Mouse (Mus musculus): Measurements from ENCODE around the gene Cenpp.
"Not testable (repeated sequence)": the region's sequence is repeated elsewhere in the genome, so short reads cannot be mapped to it uniquely, and the experiment has no call there.

The Cenpp gene

GRCm38 (mm10) chr13:49607714-49608113 lies 44.9 kb downstream of the Cenpp start, which contains the start of gene Ogn:
TSS of gene Ogn (plus strand) at chr13:49608046.
- DNase-seq (ENCODE audit: low spot score in 2 of 2), result no peak

- no peak for DNase-seq (ENCODE audit: low spot score in 2 of 2)
These were observed 49.0 kb downstream of the Cenpp start for GRCm38 (mm10) chr13:49603603-49604002.

DNA sequence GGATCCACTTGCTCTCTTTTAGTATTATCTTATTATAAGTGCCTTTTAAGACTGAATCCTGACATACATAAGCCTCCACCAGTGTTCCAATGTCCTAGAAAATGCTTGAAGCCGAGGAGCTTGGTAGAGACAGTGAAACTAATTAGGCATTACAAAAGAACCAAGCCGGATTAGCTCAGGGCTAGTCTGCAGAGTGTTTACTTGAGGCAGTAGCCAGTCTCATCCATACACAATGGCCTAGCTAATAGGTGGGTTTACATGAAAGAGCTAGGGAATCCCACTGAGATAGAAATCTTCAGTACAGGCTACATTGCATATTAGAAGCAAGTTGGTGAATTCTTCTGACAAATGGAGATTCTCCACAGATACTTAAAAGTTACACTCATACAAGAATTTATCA lies 50.0 kb downstream of the Cenpp start:
- DNase-seq (ENCODE audit: low spot score in 2 of 2), result not testable (repeated sequence)

DNA sequence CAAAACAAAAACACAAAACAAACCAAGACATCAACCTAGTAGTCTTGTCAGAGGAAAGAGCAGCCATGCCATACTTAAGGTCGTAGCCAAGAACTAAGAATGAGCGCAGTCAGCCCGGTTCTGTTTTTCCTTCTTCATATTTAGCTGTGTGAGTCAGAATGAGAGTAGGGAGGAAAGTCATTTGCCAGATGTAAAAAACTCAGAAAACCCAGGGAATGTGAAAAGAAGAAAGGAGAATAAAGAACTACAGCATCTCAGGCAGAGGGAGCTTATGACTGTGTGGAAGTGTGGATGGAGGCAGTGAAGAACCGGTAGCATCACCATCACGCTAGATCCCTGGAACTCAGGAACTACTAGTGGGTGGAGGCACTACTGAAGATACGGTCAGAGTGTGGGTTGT lies 66.5 kb downstream of the Cenpp start:
- no peak for DNase-seq (ENCODE audit: low spot score in 2 of 2)

- no peak for DNase-seq (ENCODE audit: low spot score in 2 of 2)
These were observed 68.1 kb downstream of the Cenpp start for GRCm38 (mm10) chr13:49584307-49585005.

GRCm38 (mm10) chr13:49583859-49584258 lies 68.7 kb downstream of the Cenpp start:
- no peak for DNase-seq (ENCODE audit: low spot score in 2 of 2)

DNA sequence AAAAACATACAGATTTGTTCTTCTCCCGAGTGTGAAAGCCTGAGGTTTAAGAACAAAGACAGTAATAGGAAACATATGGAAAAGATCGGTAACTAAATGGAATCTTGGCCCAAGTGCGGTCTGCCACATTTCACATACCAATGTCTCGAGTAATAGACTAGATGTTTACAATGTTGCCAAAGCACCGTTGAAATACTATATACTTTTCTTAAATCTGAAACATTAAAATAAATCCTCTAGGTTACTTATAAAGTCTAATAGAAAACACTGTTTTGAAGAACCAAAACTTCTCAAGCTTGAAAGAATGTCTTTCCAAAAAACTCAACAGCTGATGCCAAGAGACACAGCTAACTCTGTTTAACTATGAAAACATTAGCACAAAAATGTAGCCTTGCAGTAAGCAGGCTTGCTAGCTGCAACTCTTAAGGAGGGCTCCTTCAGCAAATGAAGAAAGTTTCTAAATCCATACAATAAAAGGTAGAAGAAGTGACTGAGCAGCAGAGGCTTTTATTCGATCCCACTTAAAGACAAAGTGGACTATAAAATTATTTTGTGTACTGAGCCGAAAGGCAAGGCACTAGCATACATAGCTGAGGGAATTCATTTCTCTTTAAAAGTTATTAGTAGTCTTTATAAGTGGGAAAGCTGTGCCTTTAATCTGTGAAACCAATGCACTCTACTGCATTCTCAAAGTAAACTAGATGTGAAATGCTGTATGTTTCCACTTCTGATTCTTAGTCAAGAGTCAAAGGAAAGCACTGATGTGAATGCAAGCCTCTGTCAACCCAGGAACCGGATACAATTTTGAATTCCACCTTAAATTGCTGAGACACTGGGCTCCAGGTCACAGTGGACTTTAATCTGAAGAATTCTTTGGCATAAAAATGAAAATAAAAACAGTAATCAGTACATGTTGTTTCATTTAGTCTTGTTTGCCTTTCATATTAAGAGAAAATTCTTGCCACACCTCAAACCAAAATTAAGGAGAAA lies 70.7 kb downstream of the Cenpp start, which contains the start of gene Omd:
Omd (plus strand) TSS at position 922 of the 990 bp plus-strand sequence.
- no peak for DNase-seq (ENCODE audit: low spot score in 2 of 2)

- no peak for DNase-seq (ENCODE audit: low spot score in 2 of 2)
These were observed 81.2 kb downstream of the Cenpp start for GRCm38 (mm10) chr13:49571418-49571817.

GRCm38 (mm10) chr13:49570371-49570770 lies 82.2 kb downstream of the Cenpp start:
- no peak for DNase-seq (ENCODE audit: low spot score in 2 of 2)

DNA sequence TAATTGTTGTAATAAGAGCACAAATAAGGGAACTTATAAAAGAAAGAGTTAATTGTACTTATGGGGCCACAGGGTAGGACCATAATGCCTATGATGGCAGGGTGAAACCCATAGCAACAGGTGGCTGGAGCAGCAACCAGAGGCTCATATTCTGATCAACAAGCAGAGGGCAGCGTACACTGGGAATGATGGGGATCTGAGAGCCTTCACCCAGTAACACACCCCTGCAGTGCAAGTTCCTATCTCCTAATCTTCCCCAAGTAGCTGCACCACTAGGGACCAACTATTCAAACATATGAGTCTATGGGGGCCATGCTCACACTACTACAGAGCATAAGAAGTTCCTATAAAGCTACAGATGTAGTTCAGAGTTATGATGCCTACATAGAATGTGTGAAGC lies 88.2 kb downstream of the Cenpp start:
- DNase-seq (ENCODE audit: low spot score in 2 of 2), result no peak

- DNase-seq (ENCODE audit: low spot score in 2 of 2), result no peak
These were observed 91.7 kb downstream of the Cenpp start for GRCm38 (mm10) chr13:49560886-49561285.

- no peak for DNase-seq (ENCODE audit: low spot score in 2 of 2)
These were observed 93.4 kb downstream of the Cenpp start for GRCm38 (mm10) chr13:49559185-49559584.

GRCm38 (mm10) chr13:49556924-49557323 lies 95.7 kb downstream of the Cenpp start:
- DNase-seq (ENCODE audit: low spot score in 2 of 2), result no peak

DNA sequence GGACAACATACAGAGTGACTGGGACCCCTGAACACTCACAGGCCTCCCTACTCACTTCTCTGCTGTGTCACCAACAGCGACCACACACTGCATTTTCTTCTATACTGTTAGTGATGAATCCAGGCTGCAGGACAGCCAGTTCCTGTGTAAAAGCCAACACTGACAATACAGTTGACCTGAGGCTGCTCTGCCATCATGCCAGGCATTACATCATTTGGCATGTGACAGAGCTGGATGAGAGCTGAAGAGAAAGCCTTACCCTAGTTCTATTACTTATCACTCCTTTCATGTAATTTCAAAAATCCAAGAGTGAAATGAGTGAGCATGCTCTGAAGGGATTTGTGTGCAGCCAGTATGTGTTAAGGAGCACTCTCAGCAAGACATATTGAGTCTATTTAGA lies 96.4 kb downstream of the Cenpp start:
- no peak for DNase-seq (ENCODE audit: low spot score in 2 of 2)

GRCm38 (mm10) chr13:49554519-49554918 lies 98.1 kb downstream of the Cenpp start:
- DNase-seq (ENCODE audit: low spot score in 2 of 2), result no peak

DNA sequence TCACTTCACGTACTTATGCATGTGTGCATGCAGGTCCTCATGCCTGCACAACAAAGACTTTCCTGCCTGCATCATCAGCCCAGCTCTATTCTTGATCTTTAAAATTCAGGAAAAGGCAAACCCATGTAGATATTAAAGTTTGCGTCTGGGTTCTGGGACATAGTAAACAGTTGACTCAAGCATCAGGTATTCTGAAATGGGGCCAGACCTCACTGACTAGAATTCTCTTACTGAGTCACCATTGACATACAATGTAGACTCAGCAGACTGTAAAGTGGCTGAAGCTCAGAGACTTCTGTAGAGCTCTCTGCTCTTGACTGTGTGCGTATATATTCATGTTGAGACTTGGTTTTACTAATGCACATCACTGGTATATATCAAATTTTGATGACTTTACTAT lies 103.0 kb downstream of the Cenpp start:
- DNase-seq (ENCODE audit: low spot score in 2 of 2), result no peak

DNA sequence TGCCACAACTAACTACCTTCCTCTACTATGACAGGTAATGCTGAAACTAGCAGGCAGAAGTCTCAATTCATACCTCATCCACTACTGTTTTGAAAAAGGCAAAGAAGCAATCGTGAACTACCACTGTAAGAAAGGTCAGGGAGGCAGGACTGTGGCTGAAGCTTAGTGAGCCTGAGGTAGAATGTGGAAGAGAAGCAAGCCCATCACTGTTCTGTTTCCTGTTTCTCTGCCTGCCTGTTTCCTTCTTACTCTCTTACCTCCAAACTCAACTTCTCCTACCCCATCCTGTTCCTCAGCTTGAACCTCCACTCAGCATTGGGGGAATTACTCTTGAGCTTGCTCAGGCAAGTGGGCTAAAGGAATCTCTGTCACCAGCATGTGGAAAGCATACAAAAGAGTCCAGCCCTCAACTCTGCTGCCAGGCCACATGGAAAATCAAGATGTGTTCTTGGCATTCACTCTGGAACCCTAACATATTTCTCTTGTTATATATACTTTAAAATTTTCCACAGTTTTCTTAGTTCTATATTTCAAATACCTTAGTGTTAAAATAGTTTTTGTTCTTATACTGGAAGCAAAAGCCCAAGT lies 104.9 kb downstream of the Cenpp start:
- DNase-seq (ENCODE audit: low spot score in 2 of 2), result no peak

GRCm38 (mm10) chr13:49546517-49546916 lies 106.1 kb downstream of the Cenpp start:
- no peak for DNase-seq (ENCODE audit: low spot score in 2 of 2)

GRCm38 (mm10) chr13:49545646-49546045 lies 106.9 kb downstream of the Cenpp start:
- DNase-seq (ENCODE audit: low spot score in 2 of 2), result no peak

DNA sequence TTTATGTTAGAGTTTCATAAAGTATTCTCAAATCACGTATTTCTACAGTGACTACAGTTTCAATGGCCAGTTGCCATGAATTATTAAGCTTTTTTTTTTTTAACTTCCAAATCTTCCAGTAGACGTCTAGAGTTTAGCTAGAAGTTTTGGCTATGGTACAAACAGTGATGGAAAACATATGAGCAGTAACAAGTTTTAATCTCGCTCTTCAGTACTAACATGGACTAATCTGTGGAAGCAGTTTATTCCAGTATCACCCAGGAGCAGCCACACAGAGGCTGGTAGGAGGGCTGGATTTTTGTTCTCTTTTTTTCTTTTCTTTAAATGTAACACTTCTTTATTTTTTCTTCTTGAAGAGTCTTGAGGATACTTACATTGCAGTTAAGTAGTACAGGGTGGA lies 108.3 kb downstream of the Cenpp start, which contains the start of gene Aspn:
Aspn (plus strand) TSS at position 165 of the 400 bp plus-strand sequence.
- DNase-seq (ENCODE audit: low spot score in 2 of 2), result no peak

DNA sequence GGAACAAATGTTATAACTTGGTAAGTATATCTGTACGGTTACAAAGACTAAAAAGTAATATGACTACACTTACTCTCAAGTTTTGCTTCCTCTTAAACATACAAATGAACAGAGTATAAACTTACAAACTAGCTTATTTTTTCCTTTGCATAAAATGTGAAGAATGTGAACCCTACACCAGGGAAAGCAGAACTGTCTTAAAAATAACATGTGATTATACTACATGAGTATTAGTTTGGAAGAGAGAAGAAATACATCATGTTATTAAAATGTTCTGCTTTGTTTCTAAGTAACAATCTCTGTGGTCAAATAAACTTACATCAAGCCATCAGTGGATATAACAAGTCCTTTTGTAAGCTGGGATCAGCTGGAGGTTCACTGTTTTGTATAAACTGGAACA lies 113.9 kb downstream of the Cenpp start:
- no peak for DNase-seq (ENCODE audit: low spot score in 2 of 2)

DNA sequence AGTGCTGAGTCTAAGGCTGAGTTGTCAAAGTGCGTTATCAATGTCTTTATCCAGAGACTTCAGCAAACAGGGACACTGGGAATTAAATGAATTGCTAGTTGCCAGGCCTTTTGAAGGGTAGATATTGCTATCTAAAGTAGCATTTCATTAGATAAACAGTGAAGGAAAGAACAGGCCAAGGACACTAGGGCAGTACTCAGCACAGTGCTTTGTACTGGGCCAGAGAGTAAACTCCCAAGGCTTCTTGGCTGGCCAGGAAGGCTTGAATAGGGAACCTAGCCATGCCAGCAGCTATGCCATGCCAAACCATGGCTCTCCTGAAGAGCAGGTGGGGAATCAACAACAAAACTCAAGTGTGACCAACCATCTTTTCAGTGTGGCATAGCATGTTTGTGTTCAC lies 115.6 kb downstream of the Cenpp start:
- no peak for DNase-seq (ENCODE audit: low spot score in 2 of 2)
